Mouse (Mus musculus) heart, embryonic 10.5 days (tissue): ENCODE results near the gene Fcho1. TPM values are rescaled to one million over a fixed set of nuclear protein-coding genes. Genes with fewer than 3 reads are reported as not detected.

Experiments
- DNase-seq: peaks from one replicate; pipeline ENCODE4 v3.0.0-alpha.2; 2017; ENCODE audit warnings: low spot score
- H3K27ac ChIP-seq: fragments of 300-500 bp; sonication (generic); 2 replicates; pipeline ENCODE4 v1.5.1; 2016; ENCODE audit warnings: mild to moderate bottlenecking
- H3K27me3 ChIP-seq: fragments of 300-500 bp; sonication (generic); 2 replicates; pipeline ENCODE4 v1.6.1; 2016; ENCODE audit warnings: mild to moderate bottlenecking; ENCODE audit not compliant: poor library complexity, insufficient read depth, severe bottlenecking
- H3K36me3 ChIP-seq: fragments of 300-500 bp; sonication (generic); 2 replicates; pipeline ENCODE4 v1.6.1; 2016; ENCODE audit warnings: mild to moderate bottlenecking, moderate library complexity
- H3K4me1 ChIP-seq: fragments of 300-500 bp; sonication (generic); 2 replicates; pipeline ENCODE4 v1.6.1; 2016; ENCODE audit warnings: mild to moderate bottlenecking
- H3K4me3 ChIP-seq: fragments of 300-500 bp; sonication (generic); 2 replicates; pipeline ENCODE4 v1.5.1; 2016; ENCODE audit warnings: mild to moderate bottlenecking, moderate library complexity
- H3K9me3 ChIP-seq: fragments of 300-500 bp; sonication (generic); 2 replicates; pipeline ENCODE4 v1.6.1; 2016; ENCODE audit warnings: mild to moderate bottlenecking, moderate library complexity
- WGBS: fragments of 180-500 bp; shearing (Covaris S2); methylation state at CpG from one replicate; pipeline ENCODE4 v1.1.7; 2016; 5-methylcytosine and 5-hydroxymethylcytosine counted together
- polyA plus RNA-seq: library from polyadenylated mRNA; unstranded; fragments of >200 nt; fragmentation: Nextera tagmentation; extraction: Ambion mirVana; gene quantifications from 2 replicates; pipeline ENCODE4 v1.2.1, GENCODE M21; 2016

The Fcho1 gene
- polyA plus RNA-seq, 1 experiment from 2014 or later, result 3.1 TPM

- no peaks in the 10 kb centered on the region for H3K9me3 ChIP-seq
- H3K36me3 ChIP-seq, result no peaks in the 10 kb centered on the region
- peaks cover 14% of the 10 kb centered on the region for H3K4me1 ChIP-seq
- H3K27me3 ChIP-seq, result peaks cover 41% of the 10 kb centered on the region
- WGBS, result 52% methylated on average over 3 of the region's 3 CpGs
- no peak overlapping the region for H3K27ac ChIP-seq
- H3K4me3 ChIP-seq, result no peak overlapping the region
- no peak for DNase-seq
Observed at GRCm38 (mm10) chr8:71731652-71732230, 6.2 kb upstream of the Fcho1 start.

- Histone ChIP-seq H3K9me3 (no peaks in the 10 kb centered on the region), H3K27me3 (peaks cover 68% of the 10 kb centered on the region), H3K4me1 (peaks cover 20% of the 10 kb centered on the region), H3K4me3 (peak overlapping the region; percentile 53), H3K27ac (no peak overlapping the region; the same call in 1 of the 2 replicates), H3K36me3 (no peaks in the 10 kb centered on the region)
- no peak for DNase-seq
- 6% methylated on average over 16 of the region's 16 CpGs for WGBS
Observed at GRCm38 (mm10) chr8:71728826-71729620, 3.5 kb upstream of the Fcho1 start.

GRCm38 (mm10) chr8:71728240-71728785 lies 2.8 kb upstream of the Fcho1 start:
- H3K36me3 ChIP-seq, result no peaks in the 10 kb centered on the region
- peaks cover 20% of the 10 kb centered on the region for H3K4me1 ChIP-seq
- H3K9me3 ChIP-seq, result no peaks in the 10 kb centered on the region
- DNase-seq, result no peak
- H3K4me3 ChIP-seq, result peak overlapping the region; percentile 53
- 6% methylated on average over 21 of the region's 21 CpGs for WGBS
- H3K27me3 ChIP-seq, result peaks cover 76% of the 10 kb centered on the region
- H3K27ac ChIP-seq, result no peak overlapping the region; the same call in 1 of the 2 replicates

GRCm38 (mm10) chr8:71724389-71724788 lies 1.1 kb downstream of the Fcho1 start:
- no peak overlapping the region for H3K4me3 ChIP-seq
- no peak overlapping the region for H3K27ac ChIP-seq
- H3K4me1 ChIP-seq, result peaks cover 19% of the 10 kb centered on the region
- DNase-seq, result no peak
- no peaks in the 10 kb centered on the region for H3K9me3 ChIP-seq
- H3K27me3 ChIP-seq, result peaks cover 99% of the 10 kb centered on the region
- no peaks in the 10 kb centered on the region for H3K36me3 ChIP-seq
- WGBS, result 68% methylated on average over 4 of the region's 4 CpGs

- Histone ChIP-seq H3K9me3 (no peaks in the 10 kb centered on the region), H3K27me3 (peaks cover 98% of the 10 kb centered on the region), H3K4me1 (peaks cover 7% of the 10 kb centered on the region; the same call in 1 of the 2 replicates), H3K27ac (no peak overlapping the region), H3K36me3 (no peaks in the 10 kb centered on the region), H3K4me3 (no peak overlapping the region)
- no peak for DNase-seq
- 55% methylated on average over 14 of the region's 14 CpGs for WGBS
Observed at GRCm38 (mm10) chr8:71723047-71723551, 2.4 kb downstream of the Fcho1 start.

GRCm38 (mm10) chr8:71719928-71720457 lies 5.5 kb downstream of the Fcho1 start:
- no peak for DNase-seq
- Histone ChIP-seq H3K27ac (no peak overlapping the region), H3K9me3 (no peaks in the 10 kb centered on the region), H3K36me3 (no peaks in the 10 kb centered on the region), H3K27me3 (peaks cover 90% of the 10 kb centered on the region), H3K4me1 (0 out of 2 replicates have a peak, but pooled peaks cover 1% of the 10 kb centered on the region), H3K4me3 (no peak overlapping the region)
- 40% methylated on average over 7 of the region's 7 CpGs for WGBS

GRCm38 (mm10) chr8:71719218-71719617 lies 6.3 kb downstream of the Fcho1 start:
- no peak for DNase-seq
- 60% methylated on average over 4 of the region's 4 CpGs for WGBS
- no peaks in the 10 kb centered on the region for H3K9me3 ChIP-seq
- no peak overlapping the region for H3K4me3 ChIP-seq
- no peaks in the 10 kb centered on the region for H3K4me1 ChIP-seq
- no peaks in the 10 kb centered on the region for H3K36me3 ChIP-seq
- no peak overlapping the region for H3K27ac ChIP-seq
- H3K27me3 ChIP-seq, result peaks cover 90% of the 10 kb centered on the region

GRCm38 (mm10) chr8:71718252-71718651 lies 7.3 kb downstream of the Fcho1 start:
- H3K4me1 ChIP-seq, result no peaks in the 10 kb centered on the region
- DNase-seq, result no peak
- no peaks in the 10 kb centered on the region for H3K9me3 ChIP-seq
- H3K4me3 ChIP-seq, result no peak overlapping the region
- peaks cover 90% of the 10 kb centered on the region for H3K27me3 ChIP-seq
- 31% methylated on average over 3 of the region's 3 CpGs for WGBS
- no peak overlapping the region for H3K27ac ChIP-seq
- no peaks in the 10 kb centered on the region for H3K36me3 ChIP-seq

- Histone ChIP-seq H3K36me3 (no peaks in the 10 kb centered on the region), H3K27ac (no peak overlapping the region), H3K4me1 (no peaks in the 10 kb centered on the region), H3K4me3 (no peak overlapping the region), H3K9me3 (no peaks in the 10 kb centered on the region), H3K27me3 (peaks cover 90% of the 10 kb centered on the region)
- DNase-seq, result no peak
- 78% methylated on average over 12 of the region's 12 CpGs for WGBS
Observed at GRCm38 (mm10) chr8:71717096-71717495, 8.4 kb downstream of the Fcho1 start.

- H3K9me3 ChIP-seq, result no peaks in the 10 kb centered on the region
- peaks cover 90% of the 10 kb centered on the region for H3K27me3 ChIP-seq
- WGBS, result 79% methylated on average over 13 of the region's 13 CpGs
- H3K4me3 ChIP-seq, result no peak overlapping the region
- H3K4me1 ChIP-seq, result no peaks in the 10 kb centered on the region
- no peak overlapping the region for H3K27ac ChIP-seq
- H3K36me3 ChIP-seq, result no peaks in the 10 kb centered on the region
- DNase-seq, result no peak
Observed at GRCm38 (mm10) chr8:71716561-71717053, 8.9 kb downstream of the Fcho1 start.

GRCm38 (mm10) chr8:71715531-71715930 lies 10.0 kb downstream of the Fcho1 start:
- WGBS, result 36% methylated on average over 8 of the region's 8 CpGs
- Histone ChIP-seq H3K4me3 (no peak overlapping the region), H3K27ac (no peak overlapping the region), H3K27me3 (peaks cover 90% of the 10 kb centered on the region), H3K4me1 (no peaks in the 10 kb centered on the region), H3K36me3 (no peaks in the 10 kb centered on the region), H3K9me3 (no peaks in the 10 kb centered on the region)
- DNase-seq, result no peak

- Histone ChIP-seq H3K4me1 (peaks cover 6% of the 10 kb centered on the region; the same call in 1 of the 2 replicates), H3K27ac (no peak overlapping the region), H3K36me3 (no peaks in the 10 kb centered on the region), H3K9me3 (no peaks in the 10 kb centered on the region), H3K4me3 (no peak overlapping the region), H3K27me3 (peaks cover 92% of the 10 kb centered on the region)
- DNase-seq, result no peak
- WGBS, result 72% methylated on average over 2 of the region's 2 CpGs
Observed at GRCm38 (mm10) chr8:71711574-71711973, 13.9 kb downstream of the Fcho1 start.
